Mouse (Mus musculus) heart, adult 11 months (tissue): ENCODE measurements around the gene Plxnb2.

ENCODE experiments used
- DNase-seq: peaks from one replicate; pipeline ENCODE4 v3.0.0; 2022

The Plxnb2 gene

DNA sequence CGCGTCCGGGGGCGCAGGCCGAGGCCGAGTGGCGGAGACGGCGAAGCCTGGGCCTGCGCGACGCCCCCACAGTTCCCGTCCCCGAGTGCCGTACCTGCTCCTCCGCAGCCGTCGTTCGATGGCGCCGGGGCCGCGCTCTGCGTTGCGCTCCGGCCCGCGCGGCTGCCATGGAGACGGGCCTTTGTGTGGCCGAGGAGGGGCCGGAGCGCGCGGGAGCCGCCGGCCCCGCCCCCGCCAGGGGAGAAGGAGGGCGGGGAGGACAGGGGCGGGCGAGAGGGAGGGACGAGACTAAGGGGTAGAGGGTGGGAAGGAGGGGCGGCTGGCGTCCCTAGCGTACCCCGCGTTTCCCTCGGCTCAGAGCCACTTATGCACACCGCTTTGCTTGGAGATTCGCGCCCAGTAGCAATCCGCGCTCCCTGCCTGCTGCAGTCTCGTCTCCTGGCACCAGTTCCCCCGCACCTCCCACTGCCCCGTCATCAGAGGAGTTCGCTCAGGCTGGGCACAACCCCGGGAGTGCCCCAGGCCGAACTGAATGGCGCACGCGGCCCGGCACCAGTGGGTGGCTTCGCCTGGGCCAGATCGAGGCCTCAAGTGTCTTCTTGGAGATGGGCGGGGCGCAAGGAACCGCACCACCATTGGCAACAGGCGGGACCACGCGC lies at the start of gene Plxnb2:
TSS of gene Plxnb2 (minus strand) at position 218 of the 659 bp plus-strand sequence.
- DNase-seq, result peak; percentile 99

GRCm38 (mm10) chr15:89215611-89216233 lies 35.1 kb upstream of the Plxnb2 start:
- peak; percentile 97 for DNase-seq

DNA sequence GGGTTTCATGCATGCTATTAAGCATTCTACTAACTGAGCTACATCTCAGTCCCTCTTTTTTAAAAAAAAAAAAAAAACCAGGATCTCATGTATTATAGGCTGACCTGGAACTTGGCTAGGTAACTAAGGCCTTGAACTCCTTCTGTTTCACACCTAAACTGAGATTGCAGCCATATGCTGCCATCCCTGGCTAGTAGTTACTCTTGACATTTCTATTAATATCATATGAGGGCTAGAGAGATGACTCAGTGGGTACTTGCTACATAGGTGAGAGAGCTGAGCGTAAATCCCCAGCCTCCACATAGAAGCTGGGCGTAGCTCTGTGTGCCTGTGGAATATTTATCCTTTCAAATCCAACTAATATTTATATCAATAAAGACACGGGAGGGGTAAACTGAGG lies 34.4 kb upstream of the Plxnb2 start:
- no peak for DNase-seq

DNA sequence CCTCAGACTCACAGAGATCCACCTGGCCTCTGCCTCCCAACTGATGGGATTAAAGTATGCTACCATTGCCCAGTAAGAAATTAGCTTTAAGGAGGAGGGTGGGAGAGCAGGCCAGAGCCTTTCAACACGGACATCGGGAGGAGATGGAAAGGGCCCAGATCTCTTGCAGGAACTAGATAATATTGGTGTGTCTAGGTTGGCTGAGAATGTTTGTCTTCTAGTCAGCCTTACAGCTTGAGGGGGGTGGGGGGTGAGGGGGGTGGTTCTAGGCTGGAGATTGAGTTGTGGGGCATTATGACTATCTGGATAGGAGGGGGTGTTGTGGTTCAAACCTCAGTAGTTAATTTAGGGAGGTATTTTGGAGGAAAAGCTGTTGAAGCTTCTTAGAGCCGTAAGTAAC lies 32.9 kb upstream of the Plxnb2 start:
- DNase-seq, result no peak

DNA sequence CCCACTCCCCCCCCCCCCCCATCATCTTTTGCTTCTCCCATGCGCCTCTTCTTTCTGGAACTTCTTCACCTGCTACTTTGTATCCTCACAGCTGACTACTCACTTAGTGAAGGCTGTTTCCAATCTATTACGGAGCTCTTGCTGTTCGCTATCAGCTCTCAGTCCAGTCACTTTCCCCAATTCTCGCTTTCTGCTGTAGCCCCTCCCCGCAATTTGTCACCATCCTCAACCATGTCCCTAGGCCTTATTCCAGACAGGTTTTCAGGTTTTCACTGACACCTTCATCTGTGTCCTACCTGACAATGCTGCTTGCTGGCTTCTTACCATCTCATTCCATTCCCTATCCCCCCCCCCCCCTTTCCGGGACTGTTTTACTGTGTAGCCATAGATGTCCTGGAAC lies 31.9 kb upstream of the Plxnb2 start:
- no peak for DNase-seq

GRCm38 (mm10) chr15:89211716-89212461 lies 31.3 kb upstream of the Plxnb2 start:
- peak; percentile 96 for DNase-seq

- peak; percentile 99 for DNase-seq
Measured at GRCm38 (mm10) chr15:89210915-89211715, 30.5 kb upstream of the Plxnb2 start, which contains the start of gene Ppp6r2. Gene Ppp6r2 (plus strand): TSS chr15:89211553.

DNA sequence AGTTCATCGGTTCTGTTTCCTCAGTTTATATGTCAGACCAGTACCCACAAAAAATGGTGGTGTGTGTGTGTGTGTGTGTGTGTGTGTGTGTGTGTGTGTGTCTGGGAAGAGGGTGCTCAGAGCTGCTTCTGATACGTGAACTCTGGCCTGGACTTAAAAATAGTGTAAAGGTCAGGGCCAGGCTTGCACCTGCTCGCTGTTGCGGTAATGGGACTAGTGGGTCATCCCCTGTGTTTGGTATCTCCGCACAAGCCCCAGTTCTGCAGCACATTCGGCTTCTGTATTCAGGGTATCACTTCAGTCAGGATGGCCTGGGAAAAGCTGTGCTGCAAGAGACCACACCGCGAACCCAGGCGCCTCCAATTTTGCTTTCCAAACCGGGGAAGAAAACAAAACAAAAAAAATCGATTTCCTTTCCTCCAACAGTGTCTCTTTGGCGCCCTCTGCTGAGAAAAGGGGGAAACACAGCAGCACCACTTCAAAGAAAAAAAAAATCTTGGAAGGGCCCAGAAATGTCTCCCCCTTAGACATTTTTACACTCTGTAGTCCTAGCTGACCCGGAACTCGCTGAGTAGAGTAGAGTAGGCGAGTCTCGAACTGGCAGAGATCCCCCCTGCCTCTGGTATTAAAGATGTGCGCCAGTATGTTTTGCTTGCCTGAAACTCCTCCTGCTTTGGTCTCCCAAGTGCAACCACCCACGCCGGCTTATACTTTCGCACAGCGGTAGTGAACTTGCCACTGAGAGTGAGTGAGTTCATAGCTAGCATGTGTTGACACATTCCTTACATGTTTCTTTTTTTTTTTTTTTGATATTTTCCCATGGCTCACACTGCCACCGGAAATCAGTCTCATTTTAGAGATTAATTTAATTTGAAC lies 29.5 kb upstream of the Plxnb2 start:
- DNase-seq, result peak; percentile 98

GRCm38 (mm10) chr15:89207457-89207856 lies 26.9 kb upstream of the Plxnb2 start:
- no peak for DNase-seq

DNA sequence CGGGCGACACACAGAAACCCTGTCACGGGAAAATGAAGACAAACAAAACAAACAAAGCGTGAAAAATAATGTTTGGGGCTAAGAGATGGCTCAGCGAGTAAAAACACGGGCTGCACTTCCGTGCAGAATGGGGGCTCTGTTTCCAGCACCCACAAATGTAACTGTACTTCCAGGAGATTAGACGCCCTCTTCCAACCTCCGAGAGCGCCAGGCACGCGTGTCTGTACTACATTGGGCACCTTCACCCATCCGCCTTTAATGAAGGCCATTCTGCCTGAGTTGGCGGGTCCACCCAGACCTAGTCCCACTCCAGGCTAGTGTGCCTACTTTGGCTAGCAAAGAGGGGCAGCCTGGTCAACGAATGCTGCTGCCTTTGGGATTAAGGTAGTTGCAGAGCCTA lies 16.5 kb upstream of the Plxnb2 start:
- DNase-seq, result peak; percentile 91

DNA sequence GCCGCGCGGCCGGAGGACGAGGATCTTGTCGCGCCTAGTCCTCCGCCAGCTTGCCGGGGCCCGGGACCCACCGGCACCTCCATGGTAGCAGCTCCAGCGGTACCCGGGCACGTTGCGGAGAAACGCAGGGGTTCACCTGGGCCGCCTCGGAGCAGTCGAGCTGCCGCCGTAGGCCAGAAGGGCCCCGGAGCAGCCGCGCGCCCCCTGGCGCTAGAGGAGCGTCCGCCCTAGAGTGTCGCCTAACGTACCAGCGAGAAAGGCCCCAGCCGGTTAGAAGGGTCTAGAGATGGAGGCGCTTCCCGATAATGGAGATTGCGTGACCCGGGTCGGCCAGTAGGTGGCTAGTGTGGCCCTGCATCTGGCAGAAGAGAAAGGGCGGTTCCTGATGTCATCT lies 15.7 kb upstream of the Plxnb2 start, which contains the start of gene Dennd6b:
TSS of gene Dennd6b (minus strand) at position 184 of the 394 bp plus-strand sequence.
- peak; percentile 100 for DNase-seq

GRCm38 (mm10) chr15:89195690-89196312 lies 15.2 kb upstream of the Plxnb2 start:
- DNase-seq, result peak; percentile 99

- peak; percentile 94 for DNase-seq
Measured at GRCm38 (mm10) chr15:89195261-89195681, 14.7 kb upstream of the Plxnb2 start.

GRCm38 (mm10) chr15:89184937-89185227 lies 4.3 kb upstream of the Plxnb2 start:
- DNase-seq, result no peak

GRCm38 (mm10) chr15:89184141-89184936 lies 3.8 kb upstream of the Plxnb2 start:
- peak; percentile 90 for DNase-seq

DNA sequence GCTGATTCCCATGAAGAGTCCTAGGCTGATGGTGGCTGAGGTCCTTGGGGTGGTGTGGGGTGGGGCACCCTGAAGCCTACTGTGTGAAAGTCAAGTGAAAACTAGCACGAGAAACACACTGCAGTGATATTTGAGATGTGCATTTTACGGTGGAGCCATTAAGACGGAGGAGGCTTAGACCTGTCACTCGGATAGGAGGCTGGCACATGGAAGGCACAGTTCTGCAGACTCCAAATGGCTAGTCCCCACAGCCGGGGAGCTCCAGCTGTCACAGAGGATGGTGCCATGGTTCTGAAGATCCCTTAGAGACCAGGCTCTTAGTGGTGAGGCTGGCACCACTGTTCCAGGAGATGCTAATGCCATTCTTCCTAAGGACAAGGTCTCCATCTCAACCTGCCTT lies 2.3 kb upstream of the Plxnb2 start:
- DNase-seq, result no peak

DNA sequence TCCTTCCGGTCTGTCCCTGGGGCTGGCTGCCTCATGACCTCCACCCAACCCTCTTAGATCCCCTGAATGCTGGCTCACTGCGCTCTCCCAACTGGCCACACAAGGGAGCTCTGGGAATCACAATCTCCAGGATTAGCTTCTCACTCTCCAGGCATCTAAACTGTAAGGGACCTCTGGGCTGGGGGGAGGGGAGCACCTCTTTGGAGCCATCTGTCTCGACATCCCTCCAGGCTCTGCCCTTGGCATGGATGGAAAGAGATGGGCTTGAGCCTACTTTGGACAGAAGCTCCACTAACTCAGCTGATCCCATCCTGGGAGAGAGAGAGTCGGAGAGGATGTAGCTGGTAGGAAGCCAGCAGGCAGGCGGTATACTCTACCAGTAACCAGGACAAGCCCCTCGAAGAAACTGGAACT lies 1.7 kb upstream of the Plxnb2 start:
- peak; percentile 98 for DNase-seq

DNA sequence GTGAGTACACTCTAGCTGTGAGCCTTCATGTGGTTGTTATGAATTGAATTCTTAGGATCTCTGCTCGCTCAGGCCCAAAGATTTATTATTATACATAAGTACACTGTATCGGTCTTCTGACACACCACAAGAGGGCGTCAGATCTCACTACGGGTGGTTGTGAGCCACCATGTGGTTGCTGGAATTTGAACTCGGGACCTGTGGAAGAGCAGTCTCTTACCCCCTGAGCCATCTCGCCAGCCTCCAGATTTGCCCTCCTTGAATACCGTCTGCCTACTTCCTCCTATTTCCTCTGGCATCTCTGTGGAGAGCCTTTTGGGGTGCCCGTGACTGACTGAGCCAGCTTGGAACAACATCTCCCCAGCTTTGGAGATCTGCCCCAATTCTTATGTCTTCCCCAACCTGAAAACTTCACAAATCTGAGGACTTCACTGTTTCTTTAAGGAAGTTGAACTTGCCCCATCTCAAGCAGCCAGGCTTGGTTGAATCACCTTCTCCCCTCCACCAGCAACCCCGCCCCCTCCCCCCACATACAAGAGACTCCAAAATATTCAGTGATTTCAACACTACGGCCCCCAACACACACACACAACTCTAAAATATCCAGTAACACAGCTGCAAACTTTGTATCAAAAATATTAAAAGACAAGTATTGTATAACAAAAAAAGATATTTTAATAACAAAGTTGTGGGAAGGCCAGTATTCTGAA lies 1.1 kb upstream of the Plxnb2 start:
- DNase-seq, result peak; percentile 93

GRCm38 (mm10) chr15:89180081-89180541 lies 477 bp downstream of the Plxnb2 start:
- no peak for DNase-seq

GRCm38 (mm10) chr15:89179630-89179964 lies 991 bp downstream of the Plxnb2 start:
- DNase-seq, result peak; percentile 92
